Mouse (Mus musculus): ENCODE measurements at regions not wholly inside any gene's neighbourhood (a gene's known extent, or its start where the extent isn't known, plus 50 kb on each side); places are given as distances from the start of the nearest gene placed in this dataset.

GRCm38 (mm10) chr15:6244401-6244800 lies 55.2 kb upstream of the Dab2 start:
- TF ChIP-seq POLR2A (IDR thresholded peaks at IDR 0.05; ENCODE audit: low read depth, low read length) (no peak), MAX (IDR thresholded peaks at IDR 0.05; ENCODE audit: low read length) (no peak), ELF1 (IDR thresholded peaks at IDR 0.05; ENCODE audit: low read depth, low read length) (no peak), CTCF (conservative IDR thresholded peaks at IDR 0.05 in 1 of 2, IDR thresholded peaks at IDR 0.05 in 1 of 2; ENCODE audit: low read depth in 2 of 2, low read length in 2 of 2) (no peak), EP300 (IDR thresholded peaks at IDR 0.05; ENCODE audit: low read length) (no peak), GABPA (IDR thresholded peaks at IDR 0.05; ENCODE audit: insufficient replicate concordance, low read depth, low read length) (no peak), POLR2AphosphoS2 (IDR thresholded peaks at IDR 0.05; ENCODE audit: low read depth, low read length) (no peak), JUND (conservative IDR thresholded peaks at IDR 0.05; ENCODE audit: low read depth, low read length) (no peak), SIN3A (IDR thresholded peaks at IDR 0.05; ENCODE audit: low read length) (no peak), CHD2 (IDR thresholded peaks at IDR 0.05; ENCODE audit: low read length) (no peak), USF1 (IDR thresholded peaks at IDR 0.05; ENCODE audit: low read depth, low read length) (no peak), HCFC1 (IDR thresholded peaks at IDR 0.05; ENCODE audit: low read depth, low read length) (no peak), ETS1 (conservative IDR thresholded peaks at IDR 0.05; ENCODE audit: low read depth, low read length) (no peak)
